Mouse (Mus musculus): ENCODE measurements around the gene Rdh19. TPM values are rescaled to one million over a fixed set of nuclear protein-coding genes. Genes with fewer than 3 reads are reported as not detected.

Rdh19 gene
- total and polyA plus RNA-seq, 3 experiments = not detected

DNA sequence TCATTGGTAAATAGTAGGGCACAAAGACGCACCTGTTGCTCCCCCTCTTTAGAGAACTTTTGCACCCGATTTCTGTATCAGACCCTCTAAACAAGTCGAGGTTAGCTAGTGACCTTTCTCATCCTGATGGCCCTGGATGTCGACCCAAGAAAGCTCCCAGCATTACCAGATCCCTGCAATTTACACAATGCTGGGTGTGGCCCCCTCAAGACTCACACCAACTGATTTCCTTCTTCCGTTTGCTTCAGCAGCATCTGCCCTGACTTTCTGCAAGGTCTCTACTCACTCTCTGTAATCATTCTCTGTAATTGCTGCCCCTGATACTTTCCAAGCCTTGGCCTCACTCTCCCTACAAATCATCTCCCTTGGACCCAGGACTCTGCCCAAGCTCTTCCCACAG is 47.0 kb downstream of the Rdh19 start:
- Histone ChIP-seq H3K27me3 (ENCODE audit: control insufficient read depth in 1 of 2, insufficient read depth in 2 of 2, low read length in 2 of 2) (peaks cover 20 to 22% of the 10 kb centered on the region in 2 experiments), H3K79me2 (ENCODE audit: control insufficient read depth, insufficient read depth, low read length, poor library complexity) (no peaks in the 10 kb centered on the region), H3K36me3 (ENCODE audit: control insufficient read depth in 1 of 2, insufficient read depth in 2 of 2, low read length in 2 of 2) (no peaks in the 10 kb centered on the region), H3K9me3 (replicated peaks; ENCODE audit: insufficient read depth, low read length) (no peaks in the 10 kb centered on the region), H3K4me1 (ENCODE audit: control insufficient read depth in 1 of 2, insufficient read depth in 2 of 2, low read length in 2 of 2) (no peaks in the 10 kb centered on the region), H3K4me3 (ENCODE audit: control insufficient read depth in 1 of 2, insufficient read depth in 1 of 2, low read depth in 2 of 2, low read length in 2 of 2) (no peak overlapping the region), H3K27ac (ENCODE audit: control insufficient read depth, low read depth, low read length) (no peak overlapping the region), H3K9ac (ENCODE audit: control insufficient read depth, low read depth, low read length, poor library complexity, severe bottlenecking) (no peak overlapping the region)
- no peak for DNase-seq (ENCODE audit: low read depth, low spot score)
- TF ChIP-seq ZKSCAN1 (IDR thresholded peaks at IDR 0.05; ENCODE audit: low read depth, low read length) (no peak), POLR2A (IDR thresholded peaks at IDR 0.05; ENCODE audit: control insufficient read depth in 1 of 2, insufficient read depth in 1 of 2, low read depth in 1 of 2, low read length in 2 of 2, poor library complexity in 1 of 2) (no peak), NRF1 (IDR thresholded peaks at IDR 0.05; ENCODE audit: insufficient read depth, low read depth, low read length, poor library complexity, severe bottlenecking) (no peak), EP300 (IDR thresholded peaks at IDR 0.05; ENCODE audit: low read depth in 1 of 2, low read length in 2 of 2) (no peak), JUND (IDR thresholded peaks at IDR 0.05; ENCODE audit: low read depth, low read length) (no peak)

DNA sequence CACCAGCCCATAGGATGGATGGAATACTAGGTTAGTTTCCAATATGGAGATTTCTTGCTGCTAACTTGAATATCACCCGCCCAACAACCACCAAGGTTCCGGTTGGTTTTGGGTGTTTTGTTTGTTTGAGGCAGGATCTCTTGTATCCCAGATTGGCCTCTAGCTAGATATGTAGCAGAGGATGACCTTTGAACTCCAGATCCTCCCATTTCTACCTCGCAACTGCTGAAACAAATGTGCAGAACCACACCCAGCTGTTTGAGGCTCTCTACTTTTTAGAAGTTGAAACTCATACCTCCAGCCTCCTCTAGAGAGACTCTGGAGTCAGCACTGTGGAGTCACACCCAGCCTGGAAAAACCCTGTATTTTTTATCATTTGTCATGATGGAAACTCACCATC is 47.8 kb downstream of the Rdh19 start:
- TF ChIP-seq TAL1 (IDR thresholded peaks at IDR 0.05; ENCODE audit: low read length) (no peak), ZMIZ1 (IDR thresholded peaks at IDR 0.05; ENCODE audit: low read depth, low read length) (no peak), MAFK (IDR thresholded peaks at IDR 0.05; ENCODE audit: borderline replicate concordance, low read depth, low read length) (no peak), HCFC1 (IDR thresholded peaks at IDR 0.05; ENCODE audit: low read depth, low read length) (no peak), SIN3A (IDR thresholded peaks at IDR 0.05; ENCODE audit: low read length) (no peak), CHD1 (IDR thresholded peaks at IDR 0.05; ENCODE audit: low read depth, low read length) (no peak), TCF12 (IDR thresholded peaks at IDR 0.05; ENCODE audit: low read depth, low read length) (no peak), MAX (IDR thresholded peaks at IDR 0.05; ENCODE audit: low read length) (no peak), POLR2AphosphoS5 (IDR thresholded peaks at IDR 0.05; ENCODE audit: borderline replicate concordance, low read depth, low read length) (no peak), RCOR1 (IDR thresholded peaks at IDR 0.05; ENCODE audit: low read depth, low read length) (no peak), BHLHE40 (IDR thresholded peaks at IDR 0.05; ENCODE audit: borderline replicate concordance, low read depth, low read length) (no peak), POLR2A (IDR thresholded peaks at IDR 0.05; ENCODE audit: control insufficient read depth in 1 of 2, insufficient read depth in 1 of 2, low read depth in 1 of 2, low read length in 2 of 2, poor library complexity in 1 of 2) (no peak), EP300 (IDR thresholded peaks at IDR 0.05; ENCODE audit: low read depth in 1 of 2, low read length in 2 of 2) (no peak), GATA1 (IDR thresholded peaks at IDR 0.05; ENCODE audit: low read depth, low read length) (no peak), NRF1 (IDR thresholded peaks at IDR 0.05; ENCODE audit: insufficient read depth, low read depth, low read length, poor library complexity, severe bottlenecking) (no peak), GABPA (IDR thresholded peaks at IDR 0.05; ENCODE audit: low read depth, low read length) (no peak)
- Histone ChIP-seq H3K27me3 (ENCODE audit: control insufficient read depth in 1 of 2, insufficient read depth in 2 of 2, low read length in 2 of 2) (peaks cover 20% of the 10 kb centered on the region in 2 experiments), H3K4me1 (ENCODE audit: control insufficient read depth in 1 of 2, insufficient read depth in 2 of 2, low read length in 2 of 2) (no peaks in the 10 kb centered on the region), H3K27ac (ENCODE audit: control insufficient read depth, low read depth, low read length) (no peak overlapping the region), H3K79me2 (ENCODE audit: control insufficient read depth, insufficient read depth, low read length, poor library complexity) (no peaks in the 10 kb centered on the region), H3K9me3 (replicated peaks; ENCODE audit: insufficient read depth, low read length) (no peaks in the 10 kb centered on the region), H3K9ac (ENCODE audit: control insufficient read depth, low read depth, low read length, poor library complexity, severe bottlenecking) (no peak overlapping the region), H3K36me3 (ENCODE audit: control insufficient read depth in 1 of 2, insufficient read depth in 2 of 2, low read length in 2 of 2) (no peaks in the 10 kb centered on the region), H3K4me3 (ENCODE audit: control insufficient read depth in 1 of 2, insufficient read depth in 1 of 2, low read depth in 2 of 2, low read length in 2 of 2) (no peak overlapping the region)
- DNase-seq (ENCODE audit: low read depth, low spot score) = no peak

All from MEL (cell line).